Mouse (Mus musculus) testis, adult 2 months (tissue): ENCODE measurements at regions not wholly inside any gene's neighbourhood (a gene's known extent, or its start where the extent isn't known, plus 50 kb on each side); places are given as distances from the start of the nearest gene placed in this dataset.

ENCODE experiments used
- CTCF ChIP-seq: fragments of 200-500 bp; IDR thresholded peaks from 2 replicates; pipeline ENCODE4 v1.5.1; 2012; ENCODE audit warnings: low read depth, mild to moderate bottlenecking, inconsistent platforms, low read length, moderate library complexity; ENCODE audit not compliant: control insufficient read depth, insufficient read depth, insufficient replicate concordance
- POLR2A ChIP-seq: fragments of 200-500 bp; IDR thresholded peaks from 2 replicates; pipeline ENCODE4 v1.6.1; 2012; ENCODE audit warnings: low read depth, mild to moderate bottlenecking, inconsistent platforms, low read length, moderate library complexity; ENCODE audit not compliant: control insufficient read depth

DNA sequence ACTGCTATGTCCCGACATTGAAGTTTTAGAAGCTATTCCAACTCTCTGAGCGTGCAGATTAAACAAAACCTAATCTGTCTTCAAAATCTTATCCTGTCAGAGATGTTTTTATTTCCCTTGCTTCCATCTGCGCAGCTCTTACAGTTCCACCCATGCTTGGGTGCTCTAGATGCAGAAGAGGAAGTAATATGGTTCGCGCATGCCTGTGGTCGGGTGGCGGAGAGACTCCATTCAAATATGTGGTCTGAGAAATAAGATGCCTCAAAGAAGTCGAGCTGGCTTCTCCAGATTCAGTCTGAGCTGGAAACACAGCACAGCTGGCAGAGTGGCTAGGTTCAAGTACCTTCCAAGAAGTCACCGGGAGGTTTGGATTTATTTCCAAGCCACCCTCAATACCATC is 167.5 kb downstream of the Faxc start:
- TF ChIP-seq CTCF, result no peak
- TF ChIP-seq POLR2A, result no peak
